Mouse (Mus musculus) testis, adult 10 weeks (tissue): ENCODE results near the gene Folh1. TPM values are rescaled to one million over a fixed set of nuclear protein-coding genes. Genes with fewer than 3 reads are reported as not detected.

Experiments used
- polyA plus RNA-seq: library from polyadenylated mRNA; stranded (reverse); fragments of 350-450 nt; fragmentation: Illumina TruSeq; extraction: RNeasy Lipid Tissue Mini Kit (QIAGEN cat#74804); gene quantifications from one replicate; pipeline ENCODE4 v1.2.3, GENCODE M21; 2014; ENCODE audit warnings: low read depth, low replicate concordance

Folh1 gene
- 9.8 TPM for polyA plus RNA-seq

GRCm38 (mm10) chr7:86775617-86776325, at the start of gene Folh1:
Folh1 (minus strand) TSS chr7:86775943.

GRCm38 (mm10) chr7:86794727-86795126, 19.0 kb upstream of the Folh1 start, which contains the start of gene Vmn2r77:
Vmn2r77 (plus strand) TSS chr7:86795027.

GRCm38 (mm10) chr7:86688030-86688429, 87.7 kb downstream of the Folh1 start, which contains the start of gene Olfr292:
Olfr292 (plus strand) TSS chr7:86688330.

Other genes starting within 250 kb of the Folh1 start
- gene Olfr295, start 192.1 kb downstream of the Folh1 start, polyA plus RNA-seq: not detected
- gene Olfr294, start 159.3 kb downstream of the Folh1 start, polyA plus RNA-seq: not detected
- not detected for gene Olfr293, start 126.9 kb downstream of the Folh1 start, polyA plus RNA-seq
- not detected for gene Olfr292, start 87.6 kb downstream of the Folh1 start, polyA plus RNA-seq
- not detected for gene Vmn2r77, start 19.1 kb upstream of the Folh1 start, polyA plus RNA-seq
- 0.14 TPM for gene Vmn2r78, start 139.2 kb upstream of the Folh1 start, polyA plus RNA-seq
- not detected for gene Vmn2r79, start 220.2 kb upstream of the Folh1 start, polyA plus RNA-seq